Mouse (Mus musculus) kidney, postnatal 25 days (tissue): ENCODE measurements around the gene Sbk1.

Experiments
- DNase-seq, 2 experiments: peaks; one replicate each; pipeline ENCODE4 v3.0.0; 2021; ENCODE audit warnings: mixed read lengths in 2 of 2

The Sbk1 gene

GRCm38 (mm10) chr7:126271712-126272683, at the start of gene Sbk1:
TSS of gene Sbk1 (plus strand) at chr7:126272619.
- peak; percentile 89 to 96 for DNase-seq

- no peak for DNase-seq
These were observed 49.7 kb upstream of the Sbk1 start for GRCm38 (mm10) chr7:126222753-126223152.

- no peak for DNase-seq
These were observed 46.3 kb upstream of the Sbk1 start for GRCm38 (mm10) chr7:126226136-126226535.

GRCm38 (mm10) chr7:126230357-126231148, 41.9 kb upstream of the Sbk1 start:
- DNase-seq: no peak

GRCm38 (mm10) chr7:126232345-126233071, 39.9 kb upstream of the Sbk1 start:
- DNase-seq: no peak

GRCm38 (mm10) chr7:126234611-126235010, 37.8 kb upstream of the Sbk1 start:
- no peak for DNase-seq

GRCm38 (mm10) chr7:126236083-126236793, 36.2 kb upstream of the Sbk1 start:
- no peak for DNase-seq

GRCm38 (mm10) chr7:126236794-126237192, 35.6 kb upstream of the Sbk1 start:
- DNase-seq: no peak

GRCm38 (mm10) chr7:126240814-126241360, 31.5 kb upstream of the Sbk1 start:
- no peak for DNase-seq

- DNase-seq: no peak
These were observed 28.2 kb upstream of the Sbk1 start for GRCm38 (mm10) chr7:126244168-126244750.

- DNase-seq: no peak
These were observed 24.3 kb upstream of the Sbk1 start for GRCm38 (mm10) chr7:126248088-126248487.

GRCm38 (mm10) chr7:126248641-126249141, 23.7 kb upstream of the Sbk1 start:
- DNase-seq: no peak

- no peak for DNase-seq
These were observed 23.3 kb upstream of the Sbk1 start for GRCm38 (mm10) chr7:126249146-126249545.

- no peak for DNase-seq
These were observed 22.4 kb upstream of the Sbk1 start for GRCm38 (mm10) chr7:126249986-126250385.

GRCm38 (mm10) chr7:126250481-126250880, 21.9 kb upstream of the Sbk1 start:
- no peak for DNase-seq

- no peak for DNase-seq
These were observed 20.7 kb upstream of the Sbk1 start for GRCm38 (mm10) chr7:126251698-126252097.

- DNase-seq: no peak
These were observed 20.2 kb upstream of the Sbk1 start for GRCm38 (mm10) chr7:126252230-126252629.

- DNase-seq: peak; percentile 51 to 76
These were observed 11.9 kb upstream of the Sbk1 start for GRCm38 (mm10) chr7:126260280-126261210.

- DNase-seq: no peak
These were observed 10.6 kb upstream of the Sbk1 start for GRCm38 (mm10) chr7:126261823-126262222.

GRCm38 (mm10) chr7:126263964-126264363, 8.5 kb upstream of the Sbk1 start:
- DNase-seq: no peak
